Mouse (Mus musculus) heart, postnatal 14 days (tissue): ENCODE data around the gene Cdk14. TPM values are rescaled to one million over a fixed set of nuclear protein-coding genes. Genes with fewer than 3 reads are reported as not detected.
"Not testable (repeated sequence)": the region's sequence is repeated elsewhere in the genome, so short reads cannot be mapped to it uniquely, and the experiment has no call there.

Experiments
- DNase-seq, 2 experiments: peaks; one replicate each; pipeline ENCODE4 v3.0.0; 2021 to 2022
- intact Hi-C: fragments of 180-260 bp; cut with DNase I; formaldehyde crosslinking; loops from one replicate; pipeline ENCODE4 v1.15.1; 2025
- total RNA-seq, 2 experiments: library from RNA; stranded (reverse); gene quantifications; 2 replicates each; pipeline ENCODE4 v1.2.3; 2021

Gene Cdk14
- total RNA-seq, 2 experiments from 2014 or later: 13.4 to 14.6 TPM

DNA sequence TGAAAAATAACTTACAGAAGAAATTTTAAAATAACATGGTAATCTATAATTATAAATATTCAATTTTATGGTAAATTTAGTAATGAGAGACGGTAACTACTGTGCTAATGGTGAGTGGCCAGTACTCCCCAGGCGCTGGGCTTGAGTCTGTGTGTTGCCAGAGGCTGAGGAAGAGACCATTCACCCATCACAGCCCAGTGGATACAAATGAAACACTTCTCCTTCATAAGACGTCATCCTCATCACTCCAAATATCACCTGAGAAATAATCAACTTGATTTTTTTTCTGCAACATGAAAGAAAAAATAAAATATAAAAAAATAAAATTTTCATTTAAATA, 153.4 kb downstream of the Cdk14 start:
- intact Hi-C loops: loop anchor here (2.0 to 10.0 kb wide), 2 partner anchors 218 to 304 kb away; no protein-coding TSS in a partner anchor
- no peak for DNase-seq

GRCm38 (mm10) chr5:5265861-5266786, 154.0 kb downstream of the Cdk14 start:
- intact Hi-C loops: loop anchor here (2.0 to 10.0 kb wide), 2 partner anchors 219 to 303 kb away; no protein-coding TSS in a partner anchor
- DNase-seq: peak; percentile 32 to 69

- no peak for DNase-seq
- intact Hi-C loops: loop anchor here (10.0 kb wide), 1 partner anchor 219 kb away; no protein-coding TSS in a partner anchor
Observed at GRCm38 (mm10) chr5:5265401-5265841, 154.7 kb downstream of the Cdk14 start.

- intact Hi-C loops: loop anchor here (10.0 kb wide), 1 partner anchor 220 kb away; no protein-coding TSS in a partner anchor
- DNase-seq: no peak
Observed at GRCm38 (mm10) chr5:5264712-5265111, 155.4 kb downstream of the Cdk14 start.

GRCm38 (mm10) chr5:5261725-5262296, 158.3 kb downstream of the Cdk14 start:
- DNase-seq: no peak
- intact Hi-C loops: loop anchor here (2.0 to 10.0 kb wide), 2 partner anchors 119 to 223 kb away; no protein-coding TSS in a partner anchor

DNA sequence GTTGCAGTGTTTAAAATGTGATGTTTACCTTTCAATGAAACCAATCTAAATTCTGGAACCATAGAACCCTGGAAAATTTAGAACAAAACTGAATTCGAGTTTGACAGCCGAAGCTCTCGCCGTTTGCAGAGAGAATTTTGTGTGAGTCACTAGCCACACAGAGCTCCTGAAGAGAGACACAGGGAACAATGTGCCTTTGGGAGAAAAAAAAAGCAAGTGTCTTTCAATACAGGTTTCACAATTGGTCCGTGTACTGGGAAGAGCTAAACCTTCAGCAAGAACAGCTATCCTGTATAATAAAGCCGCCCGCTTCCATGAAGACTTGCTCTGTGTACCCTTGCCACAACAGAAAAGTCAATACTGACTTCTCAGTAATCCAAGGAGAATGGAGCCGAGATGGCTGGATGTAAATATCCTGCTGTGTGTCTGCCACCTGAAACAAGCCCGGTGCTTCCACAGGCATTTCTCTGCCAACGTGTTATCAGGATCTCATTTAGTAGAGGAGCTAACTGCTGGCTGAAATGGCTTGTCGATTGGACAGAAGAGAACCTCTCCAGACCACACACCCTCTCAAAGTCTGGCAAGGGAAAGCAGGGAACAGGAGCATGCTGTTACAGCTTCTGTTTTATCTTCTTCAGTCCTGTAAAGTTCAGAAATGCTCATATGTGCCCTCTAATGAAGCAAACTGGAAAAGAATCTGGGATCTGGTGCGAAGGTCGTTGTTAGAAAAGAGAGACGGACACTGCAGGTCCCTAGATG, 159.0 kb downstream of the Cdk14 start:
- intact Hi-C loops: loop anchor here (10.0 kb wide), 1 partner anchor 224 kb away; no protein-coding TSS in a partner anchor
- DNase-seq: peak in 1 of 2 experiments; percentile 13

- intact Hi-C loops: loop anchor here (10.0 kb wide), 1 partner anchor 224 kb away; no protein-coding TSS in a partner anchor
- DNase-seq: no peak
Observed at GRCm38 (mm10) chr5:5260309-5260708, 159.8 kb downstream of the Cdk14 start.

DNA sequence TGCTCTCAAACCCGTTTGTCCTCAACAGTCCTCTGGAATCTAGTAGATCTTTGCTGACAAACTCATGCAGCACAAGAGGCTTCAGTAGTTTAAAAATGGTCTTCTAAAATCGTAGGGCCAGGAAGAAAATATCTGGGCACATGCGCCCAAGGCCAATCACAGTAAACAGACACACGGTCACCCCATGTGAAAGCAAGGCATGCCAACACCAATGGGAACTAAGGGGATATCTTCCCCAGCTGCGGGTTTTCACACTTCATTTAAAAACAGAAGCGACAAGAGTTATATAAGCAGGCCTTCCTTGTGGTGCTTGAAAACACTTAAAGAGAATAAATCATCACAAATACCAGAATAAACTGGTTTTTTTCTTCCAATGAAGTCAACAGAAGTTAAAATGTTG, 165.7 kb downstream of the Cdk14 start:
- no peak for DNase-seq
- intact Hi-C loops: no loop called here

GRCm38 (mm10) chr5:5253177-5253576, 166.9 kb downstream of the Cdk14 start:
- intact Hi-C loops: no loop called here
- DNase-seq: no peak

DNA sequence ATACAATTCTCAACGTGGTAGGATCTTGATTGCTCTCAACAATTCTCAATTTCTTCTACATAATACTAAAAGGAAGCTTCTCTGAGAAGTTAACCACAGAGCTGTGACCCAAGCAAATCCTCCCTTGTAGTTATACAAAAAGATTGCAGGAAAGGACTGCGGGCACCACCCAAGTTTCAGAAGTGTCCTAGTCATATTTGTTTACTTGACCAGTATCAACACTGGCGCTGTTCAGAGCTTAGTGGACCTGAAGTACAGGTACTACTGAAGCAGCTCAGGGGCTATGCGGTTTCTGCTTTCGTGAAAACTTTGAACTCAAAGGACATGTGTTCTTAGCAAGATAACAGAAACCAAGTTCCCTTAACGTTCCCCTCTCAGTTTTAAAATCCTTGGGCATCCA, 172.4 kb downstream of the Cdk14 start:
- DNase-seq: no peak
- intact Hi-C loops: no loop called here

DNA sequence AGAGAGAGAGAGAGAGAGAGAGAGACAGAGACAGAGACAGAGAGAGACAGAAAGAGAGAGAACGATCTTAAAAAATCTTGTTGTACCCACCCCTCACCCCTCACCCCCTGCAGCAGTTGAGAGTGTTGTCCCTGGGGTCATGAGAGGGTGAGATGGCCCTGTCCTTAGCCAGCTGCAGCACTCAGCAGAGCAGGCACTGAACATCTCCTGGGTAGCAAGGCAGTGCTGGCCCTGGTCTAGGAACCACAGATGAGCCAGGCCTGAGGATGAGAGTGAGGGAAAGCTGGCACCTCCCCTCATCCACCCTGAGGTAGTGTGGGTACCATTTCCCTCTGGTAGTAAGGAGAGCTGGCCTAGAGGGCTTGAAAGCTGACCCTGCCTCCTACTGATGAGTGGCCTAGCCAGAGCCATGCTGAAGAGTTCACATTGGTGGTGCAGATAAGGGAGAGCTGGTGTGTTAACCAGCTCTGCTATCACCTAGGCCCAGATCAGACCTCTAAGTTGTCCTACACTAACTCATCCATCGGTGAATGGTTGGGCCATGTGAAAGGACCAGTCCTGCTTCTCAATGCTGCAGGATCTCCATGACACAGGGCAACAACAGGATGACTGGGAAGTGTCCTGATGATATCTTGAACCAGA, 173.5 kb downstream of the Cdk14 start:
- intact Hi-C loops: no loop called here
- no peak for DNase-seq

- intact Hi-C loops: no loop called here
- no peak for DNase-seq
Observed at GRCm38 (mm10) chr5:5245182-5245581, 174.9 kb downstream of the Cdk14 start.

- intact Hi-C loops: no loop called here
- no peak for DNase-seq
Observed at GRCm38 (mm10) chr5:5243648-5244047, 176.5 kb downstream of the Cdk14 start.

DNA sequence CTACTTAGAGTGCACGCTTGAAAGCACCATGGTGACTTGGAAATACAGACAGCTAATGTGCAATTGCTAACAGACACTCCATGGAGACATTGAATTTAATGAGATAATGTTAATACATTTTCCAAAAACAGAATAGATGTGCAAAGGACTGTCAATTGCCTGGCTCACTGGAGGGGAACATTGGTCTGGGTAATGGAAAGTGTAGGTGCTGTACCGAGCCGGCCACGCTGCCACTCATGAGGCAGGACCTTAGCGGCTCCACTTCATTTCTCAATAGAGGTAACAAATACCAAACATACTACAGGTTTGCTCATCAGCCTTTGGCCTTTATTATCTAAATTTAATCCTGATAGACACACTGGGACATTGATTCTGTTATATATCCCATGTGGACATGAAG, 177.4 kb downstream of the Cdk14 start:
- intact Hi-C loops: no loop called here
- DNase-seq: no peak

DNA sequence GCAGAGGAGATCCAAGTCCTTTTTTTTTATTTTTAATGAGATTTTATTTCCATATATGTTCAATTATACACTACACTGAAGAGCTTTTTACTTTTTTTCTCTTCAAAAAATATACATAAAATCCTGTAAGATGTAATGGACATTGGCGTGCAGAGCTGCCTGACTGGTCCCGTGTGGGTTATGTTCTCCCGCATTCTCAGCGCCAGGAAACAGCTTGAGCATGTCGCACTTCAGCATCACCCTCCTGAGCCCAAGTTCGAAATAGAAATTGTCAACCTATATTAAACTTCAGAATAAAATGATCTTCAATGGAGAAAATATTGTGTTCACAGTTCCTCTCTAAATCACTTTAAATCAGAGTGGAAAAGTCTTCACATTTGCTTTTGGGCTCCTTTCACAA, 179.0 kb downstream of the Cdk14 start:
- no peak for DNase-seq
- intact Hi-C loops: no loop called here

GRCm38 (mm10) chr5:5240121-5240520, 180.0 kb downstream of the Cdk14 start:
- intact Hi-C loops: no loop called here
- no peak for DNase-seq

- DNase-seq, intact Hi-C loops: not testable (repeated sequence)
Observed at GRCm38 (mm10) chr5:5234935-5235334, 185.2 kb downstream of the Cdk14 start.

DNA sequence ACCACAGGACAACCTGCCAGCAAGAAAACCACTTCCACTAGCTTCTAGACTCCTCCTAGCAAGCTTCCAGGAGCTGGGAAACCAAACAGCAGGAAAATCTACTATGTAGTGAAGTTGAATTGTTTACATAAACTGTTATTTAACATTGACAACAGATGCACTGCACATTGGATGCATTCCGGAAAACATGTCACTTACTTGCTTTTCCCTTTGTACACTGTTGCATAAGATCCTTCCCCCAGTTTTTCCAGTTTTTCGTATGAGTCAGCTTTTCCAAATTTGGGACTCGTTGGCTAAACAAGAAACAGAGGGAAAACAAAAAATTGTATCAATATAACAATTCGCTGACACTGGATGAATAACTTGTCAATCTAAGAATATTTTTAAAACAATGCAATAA, 193.1 kb downstream of the Cdk14 start:
- DNase-seq: no peak
- intact Hi-C loops: no loop called here

- DNase-seq: no peak
- intact Hi-C loops: no loop called here
Observed at GRCm38 (mm10) chr5:5211780-5212135, 208.4 kb downstream of the Cdk14 start.

GRCm38 (mm10) chr5:5211034-5211779, 208.9 kb downstream of the Cdk14 start:
- intact Hi-C loops: no loop called here

More at GRCm38 (mm10) chr5:5211034-5211779, 208.9 kb downstream of the Cdk14 start:
- DNase-seq: peak in 1 of 2 experiments; percentile 10
